Mouse (Mus musculus) heart, postnatal 0 days (tissue): ENCODE measurements around the gene Sdk2.

ENCODE experiments used
- CTCF ChIP-seq: IDR thresholded peaks from 2 replicates; pipeline ENCODE4 v1.5.1; 2016; ENCODE audit warnings: antibody characterized with exemption, control low read depth, low read depth
- EP300 ChIP-seq: IDR thresholded peaks from 2 replicates; pipeline ENCODE4 v1.6.1; 2016; ENCODE audit warnings: antibody characterized with exemption, low read depth

DNA sequence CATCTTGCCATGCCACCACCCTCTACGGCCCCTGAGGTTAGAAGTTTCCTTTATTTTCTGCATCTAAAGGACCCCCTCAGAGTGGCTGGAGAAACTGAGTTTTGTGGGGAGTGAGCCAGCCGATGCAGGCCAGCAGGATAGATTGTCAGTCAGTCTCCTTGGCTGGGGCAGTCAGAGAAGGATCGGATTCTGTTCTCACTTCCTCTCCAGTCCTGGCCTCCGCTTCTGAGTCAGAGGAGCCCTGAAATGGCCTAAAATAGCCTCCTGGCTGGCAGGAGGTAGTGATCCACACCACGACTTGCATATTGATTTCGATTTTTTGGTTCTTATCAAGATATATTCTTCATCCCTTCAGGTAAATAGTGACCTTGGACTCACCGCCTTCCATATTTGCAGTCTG lies 26.3 kb upstream of the Sdk2 start:
- TF ChIP-seq EP300 (no peak), CTCF (no peak)
